Mouse (Mus musculus) embryonic facial prominence, embryonic 10.5 days (tissue): ENCODE data around the gene Insl3. TPM values are rescaled to one million over a fixed set of nuclear protein-coding genes. Genes with fewer than 3 reads are reported as not detected.
A peak's percentile ranks its signal among the peaks of the same experiment; 100 is the strongest.
"Not testable (repeated sequence)": the region's sequence is repeated elsewhere in the genome, so short reads cannot be mapped to it uniquely, and the experiment has no call there.

Experiments used
- DNase-seq: peaks from one replicate; pipeline ENCODE4 v3.0.0-alpha.2; 2017; ENCODE audit warnings: low spot score
- H3K27ac ChIP-seq: fragments of 300-500 bp; sonication (generic); replicated peaks from 2 replicates; pipeline ENCODE4 v1.5.1; 2016; ENCODE audit warnings: mild to moderate bottlenecking
- H3K27me3 ChIP-seq: fragments of 300-500 bp; sonication (generic); replicated peaks from 2 replicates; pipeline ENCODE4 v1.6.1; 2016; ENCODE audit warnings: low read depth, mild to moderate bottlenecking; ENCODE audit not compliant: poor library complexity, severe bottlenecking
- H3K36me3 ChIP-seq: fragments of 300-500 bp; sonication (generic); replicated peaks from 2 replicates; pipeline ENCODE4 v1.6.1; 2016; ENCODE audit warnings: mild to moderate bottlenecking, moderate library complexity
- H3K4me1 ChIP-seq: fragments of 300-500 bp; sonication (generic); 2 replicates; pipeline ENCODE4 v1.6.1; 2016
- H3K4me3 ChIP-seq: fragments of 300-500 bp; sonication (generic); 2 replicates; pipeline ENCODE4 v1.5.1; 2016; ENCODE audit warnings: mild to moderate bottlenecking, moderate library complexity
- H3K9me3 ChIP-seq: fragments of 300-500 bp; sonication (generic); 2 replicates; pipeline ENCODE4 v1.6.1; 2016; ENCODE audit warnings: mild to moderate bottlenecking
- WGBS: fragments of 180-500 bp; shearing (Covaris S2); methylation state at CpG from one replicate; pipeline ENCODE4 v1.1.7; 2016; 5-methylcytosine and 5-hydroxymethylcytosine counted together
- polyA plus RNA-seq: library from polyadenylated mRNA; unstranded; fragments of >200 nt; fragmentation: Nextera tagmentation; extraction: Ambion mirVana; gene quantifications from 2 replicates; pipeline ENCODE4 v1.2.1, GENCODE M21; 2016

Gene Insl3
- polyA plus RNA-seq, 1 experiment from 2014 or later: not detected

DNA sequence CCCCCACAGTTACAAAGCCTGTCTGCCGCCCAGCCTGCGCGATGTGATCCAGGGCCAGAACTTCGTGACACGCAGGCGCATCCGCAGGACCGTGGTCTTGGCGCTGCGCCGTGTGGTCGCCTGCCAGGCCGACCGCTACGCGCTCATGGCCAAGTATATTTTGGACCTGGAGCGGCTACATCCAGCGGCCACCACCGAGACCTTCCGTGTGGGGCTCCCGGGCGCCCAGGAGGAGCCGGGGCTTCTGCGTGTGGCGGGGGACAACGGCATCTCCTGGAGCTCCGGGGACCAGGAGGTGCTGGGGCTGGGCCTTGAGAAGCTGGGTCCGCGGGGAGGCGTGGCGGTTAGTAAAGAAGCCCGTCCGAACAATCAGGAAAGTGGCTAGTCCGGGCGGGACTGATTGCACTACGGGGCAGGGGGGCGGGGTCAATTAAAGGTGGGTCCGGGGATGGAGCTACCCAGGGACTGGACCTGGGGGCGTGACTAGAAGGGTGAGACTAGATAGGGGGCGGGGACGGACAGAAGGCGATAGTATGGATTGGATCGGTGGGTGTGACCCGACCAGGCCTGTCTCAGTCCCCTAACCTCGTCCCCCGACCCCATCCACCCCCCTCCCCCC lies 9.4 kb upstream of the Insl3 start:
- no peak overlapping the region for H3K27ac ChIP-seq
- peak; percentile 48 for DNase-seq
- no peaks in the 10 kb centered on the region for H3K36me3 ChIP-seq
- H3K9me3 ChIP-seq: peaks cover 3% of the 10 kb centered on the region; the same call in 1 of the 2 replicates
- WGBS: under 1% methylated on average over 46 of the region's 46 CpGs
- H3K4me3 ChIP-seq: peak overlapping the region; percentile 52
- H3K27me3 ChIP-seq: peaks cover 99% of the 10 kb centered on the region
- peaks cover 39% of the 10 kb centered on the region for H3K4me1 ChIP-seq

DNA sequence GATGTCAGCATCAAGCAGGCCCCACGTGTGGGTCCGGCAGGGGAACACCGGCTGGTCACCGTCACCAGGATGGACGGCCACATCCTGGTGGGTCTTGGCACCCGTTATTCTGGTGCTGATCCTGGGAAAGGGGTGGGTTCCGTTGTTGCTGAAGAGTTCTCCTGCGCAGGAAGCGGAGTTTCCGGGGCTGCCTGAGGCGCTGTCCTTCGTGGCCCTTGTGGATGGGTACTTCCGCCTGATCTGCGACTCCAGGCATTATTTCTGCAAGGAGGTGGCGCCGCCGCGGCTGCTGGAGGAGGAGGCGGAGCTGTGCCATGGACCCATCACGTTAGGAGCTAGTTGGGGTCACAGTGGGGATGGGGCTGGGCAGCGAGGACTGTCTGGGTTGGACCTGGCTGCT lies 8.5 kb upstream of the Insl3 start:
- H3K4me1 ChIP-seq: peaks cover 39% of the 10 kb centered on the region
- H3K36me3 ChIP-seq: no peaks in the 10 kb centered on the region
- H3K4me3 ChIP-seq: peak overlapping the region; percentile 52
- H3K27me3 ChIP-seq: peaks cover 100% of the 10 kb centered on the region
- peak; percentile 49 for DNase-seq
- H3K27ac ChIP-seq: no peak overlapping the region
- 4% methylated on average over 21 of the region's 21 CpGs for WGBS
- peaks cover 3% of the 10 kb centered on the region; the same call in 1 of the 2 replicates for H3K9me3 ChIP-seq

- Histone ChIP-seq H3K4me1 (peaks cover 39% of the 10 kb centered on the region), H3K27ac (no peak overlapping the region), H3K27me3 (peaks cover 100% of the 10 kb centered on the region), H3K4me3 (no peak overlapping the region), H3K9me3 (peaks cover 3% of the 10 kb centered on the region; the same call in 1 of the 2 replicates), H3K36me3 (no peaks in the 10 kb centered on the region)
- WGBS: 3% methylated on average over 18 of the region's 18 CpGs
- DNase-seq: peak; percentile 50
These were observed 7.6 kb upstream of the Insl3 start for GRCm38 (mm10) chr8:71681369-71681915.

- no peaks in the 10 kb centered on the region for H3K36me3 ChIP-seq
- H3K27ac ChIP-seq: no peak overlapping the region
- no peak overlapping the region for H3K4me3 ChIP-seq
- peaks cover 3% of the 10 kb centered on the region; the same call in 1 of the 2 replicates for H3K9me3 ChIP-seq
- H3K27me3 ChIP-seq: peaks cover 100% of the 10 kb centered on the region
- WGBS: 64% methylated on average over 12 of the region's 12 CpGs
- H3K4me1 ChIP-seq: peaks cover 49% of the 10 kb centered on the region
- no peak for DNase-seq
These were observed 6.2 kb upstream of the Insl3 start for GRCm38 (mm10) chr8:71682832-71683231.

DNA sequence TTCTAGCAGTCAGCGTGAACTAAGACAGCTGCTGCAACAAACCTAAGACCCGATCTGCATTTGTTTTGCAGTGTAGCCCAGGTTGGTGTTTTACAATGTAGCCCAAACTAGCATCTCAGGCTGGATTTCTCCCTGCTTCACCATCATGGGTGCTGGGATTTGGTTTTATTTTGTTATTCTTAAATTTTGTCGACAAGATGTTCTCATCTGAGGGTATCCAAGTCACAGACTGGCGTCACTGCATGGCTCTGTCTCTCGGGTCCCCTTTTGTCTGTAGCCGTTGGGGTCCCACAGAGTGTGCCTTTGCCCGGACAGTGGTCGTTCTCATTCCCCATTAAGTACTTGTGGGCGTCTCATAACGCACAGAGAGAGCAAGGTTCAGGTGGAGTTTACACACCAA lies 4.3 kb upstream of the Insl3 start:
- no peaks in the 10 kb centered on the region for H3K9me3 ChIP-seq
- peaks cover 100% of the 10 kb centered on the region for H3K27me3 ChIP-seq
- WGBS: 20% methylated on average over 10 of the region's 10 CpGs
- H3K36me3 ChIP-seq: no peaks in the 10 kb centered on the region
- DNase-seq: no peak
- 0 out of 2 replicates have a peak overlapping the region, but pooled peaks have one; percentile 5 for H3K4me3 ChIP-seq
- peaks cover 50% of the 10 kb centered on the region for H3K4me1 ChIP-seq
- no peak overlapping the region for H3K27ac ChIP-seq

DNA sequence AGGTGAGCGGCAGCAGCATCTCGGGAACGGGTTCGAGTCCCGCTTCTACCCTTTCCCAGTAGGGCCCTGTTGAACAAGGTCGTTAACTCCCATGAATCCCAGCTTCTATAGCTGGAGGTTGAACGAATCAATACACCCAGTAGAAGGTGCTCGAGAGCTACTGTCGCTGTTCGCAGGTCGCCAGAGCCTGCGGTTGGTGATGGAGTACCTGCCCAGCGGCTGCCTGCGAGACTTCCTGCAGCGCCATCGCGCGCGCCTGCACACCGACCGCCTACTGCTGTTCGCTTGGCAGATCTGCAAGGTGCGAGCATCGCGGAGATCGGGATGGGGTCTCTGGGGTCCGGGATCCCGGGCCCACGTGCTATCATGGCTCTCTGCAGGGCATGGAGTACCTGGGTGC lies 3.4 kb upstream of the Insl3 start:
- no peaks in the 10 kb centered on the region for H3K36me3 ChIP-seq
- peaks cover 42% of the 10 kb centered on the region for H3K4me1 ChIP-seq
- peak overlapping the region; percentile 40 for H3K4me3 ChIP-seq
- no peak overlapping the region for H3K27ac ChIP-seq
- DNase-seq: peak; percentile 56
- H3K9me3 ChIP-seq: no peaks in the 10 kb centered on the region
- 2% methylated on average over 29 of the region's 29 CpGs for WGBS
- peaks cover 100% of the 10 kb centered on the region for H3K27me3 ChIP-seq

DNA sequence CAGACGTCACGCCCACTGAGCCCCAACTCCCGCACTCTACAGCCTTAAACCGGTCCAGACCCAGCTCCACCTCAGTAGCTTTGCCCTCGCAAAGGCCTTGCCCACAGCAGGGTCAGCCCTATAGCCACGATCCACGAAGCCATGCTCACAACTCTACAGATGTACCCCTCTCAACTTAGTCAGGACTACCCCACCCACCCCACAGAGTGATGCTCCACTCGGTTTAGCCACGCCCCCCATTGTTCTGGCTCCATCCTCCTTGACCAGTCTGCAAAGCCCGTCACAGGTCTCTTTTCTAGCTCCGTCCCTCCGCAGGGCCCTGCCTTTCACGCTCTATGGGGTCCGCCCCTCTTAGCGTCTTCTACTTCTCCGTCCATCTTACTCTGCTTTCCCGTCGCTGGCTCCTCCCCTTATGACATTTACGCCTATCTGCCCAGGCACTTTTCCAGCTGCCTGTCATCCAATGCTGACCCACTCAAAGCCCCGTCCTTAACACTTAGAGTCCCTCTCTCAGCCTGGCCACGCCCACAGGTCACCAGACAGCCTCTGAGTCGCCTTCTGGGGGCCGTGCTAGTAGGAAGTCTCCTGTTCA lies 2.8 kb upstream of the Insl3 start:
- WGBS: under 1% methylated on average over 23 of the region's 23 CpGs

GRCm38 (mm10) chr8:71687616-71688015 lies 1.4 kb upstream of the Insl3 start:
- WGBS: 2% methylated on average over 8 of the region's 8 CpGs
- Histone ChIP-seq H3K36me3 (no peaks in the 10 kb centered on the region), H3K27me3 (peaks cover 100% of the 10 kb centered on the region), H3K4me3 (0 out of 2 replicates have a peak overlapping the region, but pooled peaks have one; percentile 18), H3K4me1 (peaks cover 34% of the 10 kb centered on the region), H3K27ac (no peak overlapping the region), H3K9me3 (no peaks in the 10 kb centered on the region)
- DNase-seq: no peak

More for the DNA sequence above, 2.8 kb upstream of the Insl3 start:
- H3K36me3 ChIP-seq: no peaks in the 10 kb centered on the region
- H3K9me3 ChIP-seq: no peaks in the 10 kb centered on the region
- peaks cover 37% of the 10 kb centered on the region for H3K4me1 ChIP-seq
- DNase-seq: peak; percentile 53
- no peak overlapping the region for H3K27ac ChIP-seq
- peak overlapping the region; percentile 40 for H3K4me3 ChIP-seq
- peaks cover 100% of the 10 kb centered on the region for H3K27me3 ChIP-seq

DNA sequence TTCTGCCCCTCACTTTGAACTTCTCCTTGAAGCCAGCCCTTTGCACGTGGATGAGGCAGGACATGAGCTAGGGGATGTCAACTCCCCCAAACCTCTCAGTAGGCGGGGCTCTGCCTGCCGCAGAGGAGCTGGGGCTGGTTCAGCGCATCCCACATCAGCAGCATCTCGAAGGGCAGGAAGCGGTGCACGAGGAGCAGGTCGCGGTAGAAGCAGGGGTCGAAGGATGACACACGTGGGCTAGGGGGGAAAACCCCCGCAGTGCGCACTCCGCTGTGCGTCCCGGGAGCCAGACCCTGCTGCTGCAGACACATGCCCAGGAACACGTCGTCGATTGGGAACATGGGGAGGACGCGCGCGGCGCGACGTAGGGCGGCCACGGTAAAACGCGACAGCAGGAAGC lies 3.5 kb downstream of the Insl3 start:
- H3K27ac ChIP-seq: no peak overlapping the region
- peaks cover 27% of the 10 kb centered on the region for H3K4me1 ChIP-seq
- no peak for DNase-seq
- WGBS: 3% methylated on average over 30 of the region's 30 CpGs
- H3K36me3 ChIP-seq: no peaks in the 10 kb centered on the region
- H3K9me3 ChIP-seq: 0 out of 2 replicates have a peak, but pooled peaks cover 3% of the 10 kb centered on the region
- peaks cover 99% of the 10 kb centered on the region for H3K27me3 ChIP-seq
- H3K4me3 ChIP-seq: peak overlapping the region; percentile 37; the same call in 1 of the 2 replicates

DNA sequence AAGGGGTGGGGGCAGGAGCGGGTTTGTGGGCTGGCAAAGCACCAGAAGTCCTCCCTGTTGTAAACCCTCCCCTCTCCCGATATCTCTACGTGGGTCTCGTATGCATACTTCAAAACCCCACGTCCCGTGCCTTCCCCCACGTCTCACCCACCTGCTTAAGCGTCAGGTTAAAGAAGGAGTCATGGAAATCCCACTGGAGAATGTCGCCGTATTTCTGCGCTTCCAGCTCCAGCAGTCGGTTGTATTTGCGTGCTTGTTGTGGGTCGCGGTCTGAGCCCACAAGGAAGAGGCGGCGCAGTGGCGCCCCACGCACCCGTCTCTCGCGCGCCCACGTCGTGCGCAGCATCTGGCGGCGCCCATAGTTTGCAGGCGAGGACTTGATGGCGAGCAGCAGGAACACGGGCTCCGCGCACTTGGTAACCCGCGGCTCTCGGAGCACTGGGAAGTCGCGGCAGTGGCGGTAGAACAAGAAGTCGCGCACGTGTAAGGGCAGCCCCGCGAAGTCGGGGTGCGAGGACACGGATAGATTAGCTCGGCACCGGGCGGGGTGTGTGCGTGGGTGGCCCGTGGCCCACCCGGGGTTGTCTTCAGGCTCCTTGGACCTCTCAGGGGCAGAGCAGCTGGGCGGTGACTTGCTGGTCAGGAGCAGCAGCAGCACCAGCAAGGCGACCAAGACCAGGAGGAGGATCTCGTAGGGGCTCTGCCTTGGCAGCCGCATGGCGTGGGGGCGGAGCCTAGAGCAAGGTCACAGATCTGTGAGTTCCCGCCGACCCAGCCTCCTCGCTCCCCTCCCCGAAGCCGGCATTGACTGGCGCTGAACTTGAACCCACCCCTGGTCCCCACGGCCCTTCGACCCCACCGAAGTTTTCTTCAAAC lies 4.4 kb downstream of the Insl3 start:
- DNase-seq: peak; percentile 50
- peak overlapping the region; percentile 37 for H3K4me3 ChIP-seq

DNA sequence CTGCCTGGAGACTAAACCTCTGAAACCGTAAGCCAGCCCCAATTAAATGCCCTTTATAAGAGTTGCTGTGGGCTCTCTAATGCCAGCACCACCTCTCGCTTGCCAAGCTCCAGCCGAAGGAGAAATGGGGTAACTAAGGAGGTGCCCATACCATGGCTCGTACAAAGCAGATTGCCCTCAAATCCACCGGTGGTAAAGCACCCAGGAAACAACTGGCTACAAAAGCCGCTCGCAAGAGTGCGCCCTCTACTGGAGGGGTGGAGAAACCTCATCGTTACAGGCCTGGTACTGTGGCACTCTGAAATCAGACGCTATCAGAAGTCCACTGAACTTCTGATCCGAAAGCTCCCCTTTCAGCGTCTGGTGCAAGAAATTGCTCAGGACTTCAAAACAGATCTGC lies 6.4 kb downstream of the Insl3 start:
- WGBS: 67% methylated on average over 12 of the region's 12 CpGs
- Histone ChIP-seq H3K4me1 (peaks cover 21% of the 10 kb centered on the region), H3K27me3 (peaks cover 99% of the 10 kb centered on the region)
- not testable (repeated sequence) for H3K9me3 ChIP-seq, H3K36me3 ChIP-seq, DNase-seq, H3K4me3 ChIP-seq, H3K27ac ChIP-seq

More for the DNA sequence above, 4.4 kb downstream of the Insl3 start:
- no peak overlapping the region for H3K27ac ChIP-seq
- H3K27me3 ChIP-seq: peaks cover 99% of the 10 kb centered on the region
- H3K4me1 ChIP-seq: peaks cover 18% of the 10 kb centered on the region
- WGBS: 10% methylated on average over 68 of the region's 68 CpGs
- H3K9me3 ChIP-seq: 0 out of 2 replicates have a peak, but pooled peaks cover 3% of the 10 kb centered on the region
- H3K36me3 ChIP-seq: no peaks in the 10 kb centered on the region
